Comparison of ENCODE assay signal across 13 mouse cellular contexts in genomic region chr6:83424053-83424404, GRCm38 (mm10). TPM values are rescaled to one million over a fixed set of nuclear protein-coding genes. Genes with fewer than 3 reads are reported as not detected.
A peak's percentile ranks its signal among the peaks of the same experiment; 100 is the strongest.
DNase-seq lines count a peak whose midpoint lies in the region; ATAC-seq lines count a peak whose summit lies in the region.
"Had no signal": no experiment of that assay in that cellular context is flagged by ENCODE, and none has a peak within 500 bp of the region (broad histone marks: within the 10 kb centered on the region; RNA-seq: fewer than 3 reads in every experiment).

No protein-coding gene starts in this region.

- no peak overlapping the region for H3K4me2 ChIP-seq in heart, embryonic 12.5 days
- H3K4me2 ChIP-seq in heart, embryonic 11.5 days = no peak overlapping the region
- no peak overlapping the region for H3K4me2 ChIP-seq in midbrain, embryonic 11.5 days
- no peak overlapping the region for H3K4me2 ChIP-seq in midbrain, embryonic 16.5 days (ENCODE audit: low read length)
- H3K4me2 ChIP-seq in embryonic facial prominence, embryonic 13.5 days = no peak overlapping the region
- no peak overlapping the region for H3K4me2 ChIP-seq in stomach, embryonic 14.5 days (replicated peaks; ENCODE audit: low read depth, low read length)
- H3K4me2 ChIP-seq: liver, embryonic 15.5 days had no signal

- ATAC-seq in heart, embryonic 12.5 days (ENCODE audit: insufficient number of reproducible peaks, low FRiP score) = no peak
- ATAC-seq in heart, embryonic 11.5 days (replicated peaks; ENCODE audit: insufficient number of reproducible peaks, low FRiP score, low TSS enrichment) = no peak
- ATAC-seq in midbrain, embryonic 11.5 days (ENCODE audit: low FRiP score) = no peak
- ATAC-seq in midbrain, embryonic 16.5 days = no peak
- ATAC-seq in embryonic facial prominence, embryonic 13.5 days (ENCODE audit: insufficient number of reproducible peaks, insufficient read depth, low FRiP score, low TSS enrichment, low read depth) = no peak
- no peak for ATAC-seq in stomach, embryonic 14.5 days (ENCODE audit: insufficient number of reproducible peaks, insufficient read depth, low FRiP score, low read depth)

- H3K4me1 ChIP-seq in heart, embryonic 12.5 days (replicated peaks) = peaks cover 67% of the 10 kb centered on the region
- H3K4me1 ChIP-seq in heart, embryonic 11.5 days (ENCODE audit: control insufficient read depth, insufficient read depth, low read length) = peaks cover 50% of the 10 kb centered on the region
- H3K4me1 ChIP-seq in midbrain, embryonic 11.5 days (ENCODE audit: control insufficient read depth, insufficient read depth, low read length) = peaks cover 51% of the 10 kb centered on the region
- peaks cover 56% of the 10 kb centered on the region for H3K4me1 ChIP-seq in midbrain, embryonic 16.5 days (ENCODE audit: control insufficient read depth, insufficient read depth, low read length)
- peaks cover 64% of the 10 kb centered on the region for H3K4me1 ChIP-seq in embryonic facial prominence, embryonic 13.5 days
- H3K4me1 ChIP-seq in stomach, embryonic 14.5 days (ENCODE audit: control insufficient read depth, insufficient read depth, low read length) = peaks cover 23% of the 10 kb centered on the region; the same call in 1 of the 2 replicates

- no peaks in the 10 kb centered on the region for H3K9me3 ChIP-seq in heart, embryonic 12.5 days (replicated peaks)
- no peaks in the 10 kb centered on the region for H3K9me3 ChIP-seq in heart, embryonic 11.5 days (replicated peaks; ENCODE audit: control insufficient read depth, low read length)
- no peaks in the 10 kb centered on the region for H3K9me3 ChIP-seq in midbrain, embryonic 11.5 days (ENCODE audit: control insufficient read depth, low read length)
- H3K9me3 ChIP-seq in midbrain, embryonic 16.5 days (replicated peaks; ENCODE audit: control insufficient read depth, low read length, poor library complexity, severe bottlenecking) = no peaks in the 10 kb centered on the region
- no peaks in the 10 kb centered on the region for H3K9me3 ChIP-seq in embryonic facial prominence, embryonic 13.5 days
- no peaks in the 10 kb centered on the region for H3K9me3 ChIP-seq in stomach, embryonic 14.5 days (ENCODE audit: control insufficient read depth, low read depth, low read length)
- H3K9me3 ChIP-seq: liver, embryonic 15.5 days had no signal

- H3K4me3 ChIP-seq in heart, embryonic 12.5 days = no peak overlapping the region
- no peak overlapping the region for H3K4me3 ChIP-seq in heart, embryonic 11.5 days (ENCODE audit: low read depth, low read length)
- no peak overlapping the region for H3K4me3 ChIP-seq in midbrain, embryonic 11.5 days (ENCODE audit: low read depth, low read length)
- no peak overlapping the region for H3K4me3 ChIP-seq in midbrain, embryonic 16.5 days (ENCODE audit: low read depth, low read length)
- no peak overlapping the region for H3K4me3 ChIP-seq in embryonic facial prominence, embryonic 13.5 days
- H3K4me3 ChIP-seq in stomach, embryonic 14.5 days (ENCODE audit: low read depth, low read length) = no peak overlapping the region
- H3K4me3 ChIP-seq: liver, embryonic 15.5 days had no signal

- H3K9ac ChIP-seq in heart, embryonic 12.5 days = no peak overlapping the region
- no peak overlapping the region for H3K9ac ChIP-seq in heart, embryonic 11.5 days (ENCODE audit: low read depth, low read length)
- H3K9ac ChIP-seq in midbrain, embryonic 11.5 days (ENCODE audit: low read length) = no peak overlapping the region
- H3K9ac ChIP-seq in midbrain, embryonic 16.5 days (ENCODE audit: low read depth, low read length) = no peak overlapping the region
- H3K9ac ChIP-seq in embryonic facial prominence, embryonic 13.5 days = peak overlapping the region; percentile 12; the same call in 1 of the 2 replicates
- H3K9ac ChIP-seq in stomach, embryonic 14.5 days (replicated peaks; ENCODE audit: low read depth, low read length) = no peak overlapping the region
- H3K9ac ChIP-seq: liver, embryonic 15.5 days had no signal

- H3K36me3 ChIP-seq in heart, embryonic 12.5 days = peaks cover 24% of the 10 kb centered on the region
- H3K36me3 ChIP-seq in heart, embryonic 11.5 days (ENCODE audit: control insufficient read depth, insufficient read depth, low read length) = no peaks in the 10 kb centered on the region
- peaks cover 7% of the 10 kb centered on the region for H3K36me3 ChIP-seq in midbrain, embryonic 11.5 days (ENCODE audit: control insufficient read depth, insufficient read depth, low read length)
- H3K36me3 ChIP-seq in midbrain, embryonic 16.5 days (ENCODE audit: control insufficient read depth, insufficient read depth, low read length) = 0 out of 2 replicates have a peak, but pooled peaks cover 3% of the 10 kb centered on the region
- H3K36me3 ChIP-seq in embryonic facial prominence, embryonic 13.5 days = peaks cover 33% of the 10 kb centered on the region
- H3K36me3 ChIP-seq in stomach, embryonic 14.5 days (ENCODE audit: control insufficient read depth, insufficient read depth, low read length) = peaks cover 7% of the 10 kb centered on the region; the same call in 1 of the 2 replicates

- WGBS in heart, embryonic 12.5 days = 78% methylated on average over 4 of the region's 4 CpGs
- 81% methylated on average over 4 of the region's 4 CpGs for WGBS in heart, embryonic 11.5 days (ENCODE audit: insufficient replicate concordance)
- 78% methylated on average over 4 of the region's 4 CpGs for WGBS in midbrain, embryonic 11.5 days
- 69% methylated on average over 4 of the region's 4 CpGs for WGBS in midbrain, embryonic 16.5 days
- WGBS in embryonic facial prominence, embryonic 13.5 days = 50% methylated on average over 4 of the region's 4 CpGs
- WGBS in stomach, embryonic 14.5 days = 66% methylated on average over 4 of the region's 4 CpGs

- no peaks in the 10 kb centered on the region for H3K27me3 ChIP-seq in heart, embryonic 12.5 days (replicated peaks)
- H3K27me3 ChIP-seq in heart, embryonic 11.5 days (ENCODE audit: control insufficient read depth, insufficient read depth, low read length) = no peaks in the 10 kb centered on the region
- H3K27me3 ChIP-seq in midbrain, embryonic 11.5 days (ENCODE audit: control insufficient read depth, insufficient read depth, low read length) = no peaks in the 10 kb centered on the region
- H3K27me3 ChIP-seq in midbrain, embryonic 16.5 days (ENCODE audit: control insufficient read depth, insufficient read depth, low read depth, low read length) = no peaks in the 10 kb centered on the region
- no peaks in the 10 kb centered on the region for H3K27me3 ChIP-seq in embryonic facial prominence, embryonic 13.5 days
- no peaks in the 10 kb centered on the region for H3K27me3 ChIP-seq in stomach, embryonic 14.5 days (ENCODE audit: control insufficient read depth, insufficient read depth, low read length)
- H3K27me3 ChIP-seq: liver, embryonic 15.5 days had no signal

- H3K27ac ChIP-seq in heart, embryonic 12.5 days (ENCODE audit: poor library complexity, severe bottlenecking) = 0 out of 2 replicates have a peak overlapping the region, but pooled peaks have one; percentile 40
- H3K27ac ChIP-seq in heart, embryonic 11.5 days (ENCODE audit: low read depth, low read length) = no peak overlapping the region
- H3K27ac ChIP-seq in midbrain, embryonic 11.5 days (ENCODE audit: low read depth, low read length) = 0 out of 2 replicates have a peak overlapping the region, but pooled peaks have one; percentile 3
- H3K27ac ChIP-seq in midbrain, embryonic 16.5 days (ENCODE audit: low read length) = no peak overlapping the region
- H3K27ac ChIP-seq in embryonic facial prominence, embryonic 13.5 days = peak overlapping the region; percentile 48
- peak overlapping the region; percentile 2; the same call in 1 of the 2 replicates for H3K27ac ChIP-seq in stomach, embryonic 14.5 days (ENCODE audit: low read length)
- H3K27ac ChIP-seq: liver, embryonic 15.5 days had no signal

- no peak for DNase-seq in midbrain, embryonic 11.5 days (ENCODE audit: low spot score, missing footprints)
- DNase-seq in layer of hippocampus, postnatal 36 days = no peak
- no peak for DNase-seq in T-cell, adult 2 months (ENCODE audit: low spot score)
- DNase-seq: adrenal gland, postnatal 36 days; cerebellum, adult 18-20 months; kidney, postnatal 25 days; thymus, postnatal 4 days had no signal

RNA-seq across cellular contexts. Expression of gene Tet3, which starts 34.9 kb away (rescaled TPM):
- polyA plus RNA-seq in heart, embryonic 12.5 days (2016; fragmentation: Nextera tagmentation; extraction: Ambion mirVana) = 31.3 and 33.6 TPM in 2 replicates
- polyA plus RNA-seq in heart, embryonic 11.5 days (2014; fragmentation: Nextera tagmentation; extraction: Ambion mirVana) = 25.0 and 30.3 TPM in 2 replicates
- polyA plus RNA-seq in midbrain, embryonic 11.5 days (2014; fragmentation: Nextera tagmentation; extraction: Ambion mirVana) = 38.5 and 39.9 TPM in 2 replicates
- 51.9 and 53.2 TPM in 2 replicates for polyA plus RNA-seq in midbrain, embryonic 16.5 days (2015; fragmentation: Nextera tagmentation; extraction: Ambion mirVana)
- 47.0 and 59.6 TPM in 2 replicates for polyA plus RNA-seq in embryonic facial prominence, embryonic 13.5 days (2015; fragmentation: Nextera tagmentation; extraction: Ambion mirVana)
- 43.7 and 49.2 TPM in 2 replicates for polyA plus RNA-seq in stomach, embryonic 14.5 days (2014; fragmentation: Nextera tagmentation; extraction: Ambion mirVana)
- total RNA-seq in layer of hippocampus, postnatal 36 days (2021) = 10 to 100 TPM; 58.9 to 67.8 TPM

Comparison
In these comparisons a context has a peak if more than half of its experiments do, and no peak if none do; other contexts are left out.
1. H3K27ac ChIP-seq: peak in heart, embryonic 12.5 days (single experiment), midbrain, embryonic 11.5 days (single experiment), embryonic facial prominence, embryonic 13.5 days (single experiment) and stomach, embryonic 14.5 days (single experiment); none in heart, embryonic 11.5 days (single experiment) and midbrain, embryonic 16.5 days (single experiment).